Mouse (Mus musculus) ES-Bruce4 (cell line): ENCODE data around the gene Sigmar1.
"Not testable (repeated sequence)": the region's sequence is repeated elsewhere in the genome, so short reads cannot be mapped to it uniquely, and the experiment has no call there.

Experiments
- EP300 ChIP-seq: IDR thresholded peaks from 2 replicates; pipeline ENCODE4 v1.6.1; 2011; ENCODE audit warnings: low read depth, low read length; ENCODE audit not compliant: insufficient read depth
- POLR2A ChIP-seq: IDR thresholded peaks from one replicate; pipeline ENCODE4 v1.8.1; 2011; ENCODE audit warnings: low read length; ENCODE audit not compliant: insufficient read depth

DNA sequence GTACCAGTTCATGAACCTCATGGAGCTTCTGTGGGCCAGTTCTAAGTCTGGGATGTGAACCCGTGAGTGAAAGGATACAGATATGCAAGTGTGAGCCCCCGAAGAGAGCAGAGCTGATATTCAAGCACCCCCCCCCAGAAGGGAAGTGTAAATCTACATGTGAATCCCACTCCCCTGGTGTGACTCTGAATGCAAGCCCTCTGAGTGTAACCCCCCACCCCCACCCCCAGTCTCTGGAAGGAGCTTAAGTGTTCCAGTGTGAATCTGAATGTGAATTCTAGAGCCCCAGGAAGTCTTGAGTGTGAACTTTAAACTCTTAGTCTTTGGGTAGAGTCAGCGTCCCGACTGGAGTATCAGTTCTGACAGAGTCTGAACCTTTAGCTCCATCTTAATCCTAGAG, 62.4 kb downstream of the Sigmar1 start:
- not testable (repeated sequence) for TF ChIP-seq POLR2A, EP300
